Mouse (Mus musculus): ENCODE results near the gene Fam174a. TPM values are rescaled to one million over a fixed set of nuclear protein-coding genes. Genes with fewer than 3 reads are reported as not detected.

Gene Fam174a
- polyA plus RNA-seq (2012; rRNA removed) = 16.6 and 22.0 TPM in 2 replicates

GRCm38 (mm10) chr1:95313393-95314228, at the start of gene Fam174a:
Gene Fam174a, plus strand, starts transcription at chr1:95313623.
- peak; percentile 97 for DNase-seq
- TF ChIP-seq POLR2A (IDR thresholded peaks at IDR 0.05; ENCODE audit: low read depth, low read length) (no peak), CTCF (conservative IDR thresholded peaks at IDR 0.05; ENCODE audit: insufficient read depth, insufficient read length, low read depth, low read length) (no peak)
- Histone ChIP-seq H3K4me3 (ENCODE audit: insufficient read depth, low read depth, low read length) (peak within 1 kb of the TSS; percentile 78), H3K4me1 (ENCODE audit: control insufficient read depth, insufficient read depth, low read length) (no peaks in the 10 kb centered on the region; the same call in 1 of the 2 replicates), H3K27ac (ENCODE audit: insufficient read depth, low read depth, low read length) (peak within 1 kb of the TSS; percentile 74), H3K36me3 (ENCODE audit: control insufficient read depth, insufficient read depth, low read length) (no peaks in the 10 kb centered on the region), H3K27me3 (replicated peaks; ENCODE audit: control insufficient read depth, insufficient read depth, low read length) (no peaks in the 10 kb centered on the region; the same call in 1 of the 2 replicates)
- under 1% methylated on average over 79 of the region's 79 CpGs for WGBS

- TF ChIP-seq POLR2A (IDR thresholded peaks at IDR 0.05; ENCODE audit: low read depth, low read length) = no peak
- TF ChIP-seq CTCF (conservative IDR thresholded peaks at IDR 0.05; ENCODE audit: insufficient read depth, insufficient read length, low read depth, low read length) = no peak
- Histone ChIP-seq H3K27me3 (replicated peaks; ENCODE audit: control insufficient read depth, insufficient read depth, low read length) (no peaks in the 10 kb centered on the region), H3K27ac (ENCODE audit: insufficient read depth, low read depth, low read length) (no peak overlapping the region), H3K36me3 (ENCODE audit: control insufficient read depth, insufficient read depth, low read length) (no peaks in the 10 kb centered on the region), H3K4me3 (ENCODE audit: insufficient read depth, low read depth, low read length) (no peak overlapping the region), H3K4me1 (ENCODE audit: control insufficient read depth, insufficient read depth, low read length) (no peaks in the 10 kb centered on the region)
- no peak for DNase-seq
- 45% methylated on average over 2 of the region's 2 CpGs for WGBS
Observed at GRCm38 (mm10) chr1:95263843-95264242, 49.6 kb upstream of the Fam174a start.

GRCm38 (mm10) chr1:95267950-95268724, 45.3 kb upstream of the Fam174a start:
- Histone ChIP-seq H3K4me3 (ENCODE audit: insufficient read depth, low read depth, low read length) (no peak overlapping the region), H3K36me3 (ENCODE audit: control insufficient read depth, insufficient read depth, low read length) (no peaks in the 10 kb centered on the region), H3K4me1 (ENCODE audit: control insufficient read depth, insufficient read depth, low read length) (no peaks in the 10 kb centered on the region), H3K27ac (ENCODE audit: insufficient read depth, low read depth, low read length) (no peak overlapping the region), H3K27me3 (replicated peaks; ENCODE audit: control insufficient read depth, insufficient read depth, low read length) (no peaks in the 10 kb centered on the region)
- TF ChIP-seq POLR2A (IDR thresholded peaks at IDR 0.05; ENCODE audit: low read depth, low read length) (no peak), CTCF (conservative IDR thresholded peaks at IDR 0.05; ENCODE audit: insufficient read depth, insufficient read length, low read depth, low read length) (no peak)
- 60% methylated on average over 13 of the region's 13 CpGs for WGBS
- DNase-seq = no peak

DNA sequence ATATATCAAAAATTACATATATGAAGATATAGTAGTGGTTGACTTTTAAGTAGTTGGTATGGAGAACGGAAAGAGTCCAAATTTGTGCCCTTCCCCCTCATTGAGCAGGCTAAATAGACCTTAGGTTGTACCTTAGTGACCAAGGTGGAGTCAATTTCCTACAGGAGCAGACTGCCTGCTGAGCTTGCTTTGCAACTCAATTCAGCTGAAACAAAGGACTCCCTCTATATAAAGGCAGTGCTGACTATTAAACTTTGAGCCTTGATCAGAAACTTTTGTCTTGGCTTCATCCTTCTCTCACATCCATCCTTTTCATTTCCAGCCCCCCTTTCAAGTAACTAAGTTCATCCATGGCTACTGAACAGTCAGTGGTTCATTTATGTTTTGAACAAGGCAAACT, 40.1 kb upstream of the Fam174a start:
- H3K4me3 ChIP-seq (ENCODE audit: insufficient read depth, low read depth, low read length) = no peak overlapping the region
- H3K27ac ChIP-seq (ENCODE audit: insufficient read depth, low read depth, low read length) = no peak overlapping the region
- 50% methylated on average over 1 of the region's 1 CpGs for WGBS
- no peaks in the 10 kb centered on the region for H3K27me3 ChIP-seq (replicated peaks; ENCODE audit: control insufficient read depth, insufficient read depth, low read length)
- H3K36me3 ChIP-seq (ENCODE audit: control insufficient read depth, insufficient read depth, low read length) = no peaks in the 10 kb centered on the region
- TF ChIP-seq CTCF (conservative IDR thresholded peaks at IDR 0.05; ENCODE audit: insufficient read depth, insufficient read length, low read depth, low read length) = no peak
- no peak for TF ChIP-seq POLR2A (IDR thresholded peaks at IDR 0.05; ENCODE audit: low read depth, low read length)
- DNase-seq = no peak
- H3K4me1 ChIP-seq (ENCODE audit: control insufficient read depth, insufficient read depth, low read length) = no peaks in the 10 kb centered on the region

- no peaks in the 10 kb centered on the region for H3K36me3 ChIP-seq (ENCODE audit: control insufficient read depth, insufficient read depth, low read length)
- H3K27ac ChIP-seq (ENCODE audit: insufficient read depth, low read depth, low read length) = no peak overlapping the region
- no peaks in the 10 kb centered on the region for H3K4me1 ChIP-seq (ENCODE audit: control insufficient read depth, insufficient read depth, low read length)
- no peak for DNase-seq
- no peaks in the 10 kb centered on the region; the same call in 1 of the 2 replicates for H3K27me3 ChIP-seq (replicated peaks; ENCODE audit: control insufficient read depth, insufficient read depth, low read length)
- no peak overlapping the region for H3K4me3 ChIP-seq (ENCODE audit: insufficient read depth, low read depth, low read length)
- WGBS = 65% methylated on average over 5 of the region's 5 CpGs
- TF ChIP-seq POLR2A (IDR thresholded peaks at IDR 0.05; ENCODE audit: low read depth, low read length) (no peak), CTCF (conservative IDR thresholded peaks at IDR 0.05; ENCODE audit: insufficient read depth, insufficient read length, low read depth, low read length) (no peak)
Observed at GRCm38 (mm10) chr1:95308324-95308723, 5.1 kb upstream of the Fam174a start.

DNA sequence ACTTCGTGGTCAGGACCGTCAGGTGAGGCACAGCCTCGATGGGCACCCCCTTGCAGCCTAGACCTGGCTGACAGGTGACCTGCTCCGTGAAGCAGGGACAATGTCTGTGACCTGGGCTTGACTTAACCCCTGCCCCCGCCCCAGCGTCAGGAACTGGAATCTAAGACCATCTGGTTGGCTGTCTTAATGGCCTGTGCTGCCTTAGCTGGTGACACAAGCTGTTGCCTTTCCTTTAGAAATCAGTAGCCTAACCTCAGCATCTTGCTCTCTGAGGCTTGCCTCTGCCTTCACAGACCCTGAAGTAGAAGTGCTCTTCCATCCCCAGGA, 769 bp downstream of the Fam174a start:
- Histone ChIP-seq H3K36me3 (ENCODE audit: control insufficient read depth, insufficient read depth, low read length) (no peaks in the 10 kb centered on the region), H3K27ac (ENCODE audit: insufficient read depth, low read depth, low read length) (peak overlapping the region; percentile 67), H3K4me1 (ENCODE audit: control insufficient read depth, insufficient read depth, low read length) (no peaks in the 10 kb centered on the region; the same call in 1 of the 2 replicates), H3K27me3 (replicated peaks; ENCODE audit: control insufficient read depth, insufficient read depth, low read length) (no peaks in the 10 kb centered on the region; the same call in 1 of the 2 replicates), H3K4me3 (ENCODE audit: insufficient read depth, low read depth, low read length) (peak overlapping the region; percentile 78)
- TF ChIP-seq POLR2A (IDR thresholded peaks at IDR 0.05; ENCODE audit: low read depth, low read length) = no peak
- no peak for TF ChIP-seq CTCF (conservative IDR thresholded peaks at IDR 0.05; ENCODE audit: insufficient read depth, insufficient read length, low read depth, low read length)
- 0% methylated on average over 6 of the region's 6 CpGs for WGBS
- DNase-seq = no peak

DNA sequence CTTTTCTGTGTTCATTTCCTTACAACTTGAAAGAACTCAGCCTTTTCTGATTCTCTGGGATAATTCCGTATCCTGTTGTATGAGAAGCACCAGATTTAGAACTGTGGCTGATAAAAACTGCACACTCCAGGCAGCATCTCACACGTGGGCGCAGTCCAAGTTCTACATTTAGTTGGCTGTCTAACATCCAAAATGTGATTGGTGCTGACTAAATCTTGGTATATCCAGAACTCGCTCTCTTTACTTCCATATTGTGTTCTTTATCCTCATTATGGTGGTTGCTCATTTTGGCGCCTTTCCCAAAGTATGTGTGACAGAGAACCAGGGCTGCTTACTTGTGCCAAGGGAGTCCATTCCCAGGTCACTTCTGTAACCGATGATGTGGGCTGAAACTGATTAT, 2.6 kb downstream of the Fam174a start:
- H3K27me3 ChIP-seq (replicated peaks; ENCODE audit: control insufficient read depth, insufficient read depth, low read length) = no peaks in the 10 kb centered on the region
- H3K4me1 ChIP-seq (ENCODE audit: control insufficient read depth, insufficient read depth, low read length) = no peaks in the 10 kb centered on the region; the same call in 1 of the 2 replicates
- TF ChIP-seq CTCF (conservative IDR thresholded peaks at IDR 0.05; ENCODE audit: insufficient read depth, insufficient read length, low read depth, low read length) (no peak), POLR2A (IDR thresholded peaks at IDR 0.05; ENCODE audit: low read depth, low read length) (no peak)
- no peaks in the 10 kb centered on the region for H3K36me3 ChIP-seq (ENCODE audit: control insufficient read depth, insufficient read depth, low read length)
- 73% methylated on average over 6 of the region's 6 CpGs for WGBS
- H3K27ac ChIP-seq (ENCODE audit: insufficient read depth, low read depth, low read length) = no peak overlapping the region
- H3K4me3 ChIP-seq (ENCODE audit: insufficient read depth, low read depth, low read length) = no peak overlapping the region
- DNase-seq = no peak

Data from kidney, adult 2 months (tissue).